Mouse (Mus musculus) heart, embryonic 15.5 days (tissue): ENCODE measurements around the gene Slc6a13. TPM values are rescaled to one million over a fixed set of nuclear protein-coding genes. Genes with fewer than 3 reads are reported as not detected.
A peak's percentile ranks its signal among the peaks of the same experiment; 100 is the strongest.

Experiments
- ATAC-seq: fragments of 200-750 bp; cut with Nextera tagmentation; replicated peaks from 2 replicates; pipeline ENCODE4 v1.8.0; 2017; ENCODE audit warnings: low read depth, moderate TSS enrichment; ENCODE audit not compliant: insufficient number of reproducible peaks, insufficient read depth, low FRiP score
- H3K27ac ChIP-seq: fragments of 300-500 bp; sonication (generic); 2 replicates; pipeline ENCODE4 v1.5.1; 2015; ENCODE audit warnings: mild to moderate bottlenecking, inconsistent platforms
- H3K27me3 ChIP-seq: fragments of 300-500 bp; sonication (generic); 2 replicates; pipeline ENCODE4 v1.6.1; 2015; ENCODE audit warnings: inconsistent platforms
- H3K36me3 ChIP-seq: fragments of 300-500 bp; sonication (generic); 2 replicates; pipeline ENCODE4 v1.6.1; 2015; ENCODE audit warnings: mild to moderate bottlenecking, inconsistent platforms
- H3K4me1 ChIP-seq: fragments of 300-500 bp; sonication (generic); replicated peaks from 2 replicates; pipeline ENCODE4 v1.6.1; 2015; ENCODE audit warnings: inconsistent platforms
- H3K4me2 ChIP-seq: fragments of 300-500 bp; sonication (generic); 2 replicates; pipeline ENCODE4 v1.6.1; 2015; ENCODE audit warnings: inconsistent platforms, mild to moderate bottlenecking, moderate library complexity
- H3K4me3 ChIP-seq: fragments of 300-500 bp; sonication (generic); 2 replicates; pipeline ENCODE4 v1.5.1; 2015; ENCODE audit warnings: mild to moderate bottlenecking, inconsistent platforms
- H3K9ac ChIP-seq: fragments of 300-500 bp; sonication (generic); 2 replicates; pipeline ENCODE4 v1.6.1; 2015; ENCODE audit warnings: mild to moderate bottlenecking, inconsistent platforms
- H3K9me3 ChIP-seq: fragments of 300-500 bp; sonication (generic); replicated peaks from 2 replicates; pipeline ENCODE4 v1.6.1; 2016; ENCODE audit warnings: inconsistent platforms
- WGBS: fragments of 180-500 bp; shearing (Covaris S2); methylation state at CpG from one replicate; pipeline ENCODE4 v1.1.7; 2015; ENCODE audit warnings: mixed read lengths; 5-methylcytosine and 5-hydroxymethylcytosine counted together
- polyA plus RNA-seq: library from polyadenylated mRNA; unstranded; fragments of >200 nt; fragmentation: Nextera tagmentation; extraction: Ambion mirVana; gene quantifications from 2 replicates; pipeline ENCODE4 v1.2.1, GENCODE M21; 2015

Slc6a13 gene
- polyA plus RNA-seq, 1 experiment from 2014 or later = 5.6 TPM

DNA sequence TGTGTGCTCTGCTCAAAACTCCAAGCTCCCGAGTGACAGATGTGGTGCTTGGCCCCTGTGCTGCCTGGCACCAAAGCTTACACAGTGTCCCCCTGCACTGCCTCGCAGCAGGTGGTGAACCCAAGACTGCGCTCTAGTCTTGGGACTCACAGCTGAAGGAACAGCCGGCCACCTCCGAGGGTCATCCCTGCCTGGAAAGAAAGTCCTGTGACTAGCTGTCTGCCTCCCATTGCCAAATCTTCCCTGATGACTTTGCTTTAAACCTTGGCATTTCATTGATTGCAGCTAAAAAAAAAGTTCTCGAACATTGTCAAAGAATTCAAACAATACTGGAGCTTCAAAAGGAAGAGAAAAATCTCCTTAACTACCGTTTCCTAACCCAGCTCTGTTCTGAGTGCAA lies 710 bp upstream of the Slc6a13 start:
- H3K4me3 ChIP-seq = no peak overlapping the region
- no peak overlapping the region for H3K27ac ChIP-seq
- H3K9ac ChIP-seq = no peak overlapping the region
- no peaks in the 10 kb centered on the region for H3K9me3 ChIP-seq
- WGBS = 51% methylated on average over 7 of the region's 7 CpGs
- H3K4me2 ChIP-seq = no peak overlapping the region
- H3K36me3 ChIP-seq = no peaks in the 10 kb centered on the region
- no peaks in the 10 kb centered on the region for H3K27me3 ChIP-seq
- peaks cover 12% of the 10 kb centered on the region for H3K4me1 ChIP-seq
- no peak for ATAC-seq

DNA sequence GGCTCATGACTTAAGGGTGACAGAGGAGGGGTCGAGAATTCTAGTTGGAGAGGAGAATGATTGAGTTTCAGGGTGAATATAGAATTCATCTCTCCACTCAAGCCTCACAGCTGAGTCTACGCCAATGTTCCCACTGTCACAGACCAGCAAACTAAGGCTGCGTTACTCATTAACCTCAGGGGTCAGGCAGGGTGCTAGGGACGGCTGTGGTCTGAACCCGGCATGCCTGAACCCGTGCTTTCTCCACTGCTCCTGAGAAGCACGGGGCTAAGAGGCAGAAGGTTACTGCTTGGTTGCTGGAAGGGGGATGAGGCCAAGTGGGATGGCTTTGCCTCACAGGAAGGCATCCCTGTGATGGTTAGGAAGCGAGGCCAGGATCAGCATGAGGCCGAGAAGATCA lies 477 bp downstream of the Slc6a13 start:
- Histone ChIP-seq H3K4me2 (peak overlapping the region; percentile 44), H3K4me3 (peak overlapping the region; percentile 22), H3K36me3 (no peaks in the 10 kb centered on the region), H3K4me1 (peaks cover 12% of the 10 kb centered on the region), H3K9ac (no peak overlapping the region), H3K9me3 (no peaks in the 10 kb centered on the region), H3K27ac (peak overlapping the region; percentile 44), H3K27me3 (no peaks in the 10 kb centered on the region)
- 38% methylated on average over 9 of the region's 9 CpGs for WGBS
- ATAC-seq = no peak

DNA sequence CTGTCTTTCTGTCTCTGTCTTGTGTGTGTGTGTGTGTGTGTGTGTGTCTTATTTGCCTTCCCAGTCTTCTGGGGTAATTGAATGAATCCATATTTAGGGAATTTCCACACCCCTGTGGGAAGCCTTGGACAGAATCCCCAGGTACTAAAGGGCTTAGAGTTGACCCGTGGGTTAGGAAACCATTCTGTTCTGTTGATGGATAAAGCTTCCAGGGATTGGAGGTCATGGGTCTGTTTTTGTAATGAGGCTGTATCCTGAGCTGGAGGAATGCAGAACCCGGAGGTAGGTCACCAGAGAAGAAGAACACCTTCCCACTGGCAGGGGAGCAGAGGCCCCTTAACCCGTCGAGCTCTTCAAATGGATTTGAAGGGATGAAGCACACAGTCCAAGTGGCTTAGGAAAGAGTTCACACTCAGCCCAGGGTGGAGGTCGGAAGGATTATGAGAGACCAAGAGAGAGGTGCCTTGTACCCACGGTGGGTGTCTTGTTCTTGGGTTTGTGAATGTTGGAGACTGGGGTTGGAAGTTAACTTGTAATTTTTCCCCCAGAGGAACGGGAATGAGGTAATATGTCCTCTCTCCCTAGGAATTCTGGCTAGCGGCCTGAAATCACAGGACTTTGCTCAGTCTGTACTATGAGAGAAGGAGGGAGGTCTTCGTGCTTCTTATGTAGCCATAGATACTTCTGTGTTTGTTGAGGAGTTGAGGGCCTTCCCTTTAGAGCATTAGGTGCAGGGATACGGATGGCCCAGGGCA lies 3.6 kb downstream of the Slc6a13 start:
- Histone ChIP-seq H3K9ac (no peak overlapping the region), H3K27me3 (no peaks in the 10 kb centered on the region), H3K4me2 (no peak overlapping the region), H3K4me3 (no peak overlapping the region), H3K36me3 (no peaks in the 10 kb centered on the region), H3K9me3 (no peaks in the 10 kb centered on the region), H3K27ac (no peak overlapping the region), H3K4me1 (peaks cover 12% of the 10 kb centered on the region)
- 71% methylated on average over 10 of the region's 10 CpGs for WGBS
- ATAC-seq = no peak

DNA sequence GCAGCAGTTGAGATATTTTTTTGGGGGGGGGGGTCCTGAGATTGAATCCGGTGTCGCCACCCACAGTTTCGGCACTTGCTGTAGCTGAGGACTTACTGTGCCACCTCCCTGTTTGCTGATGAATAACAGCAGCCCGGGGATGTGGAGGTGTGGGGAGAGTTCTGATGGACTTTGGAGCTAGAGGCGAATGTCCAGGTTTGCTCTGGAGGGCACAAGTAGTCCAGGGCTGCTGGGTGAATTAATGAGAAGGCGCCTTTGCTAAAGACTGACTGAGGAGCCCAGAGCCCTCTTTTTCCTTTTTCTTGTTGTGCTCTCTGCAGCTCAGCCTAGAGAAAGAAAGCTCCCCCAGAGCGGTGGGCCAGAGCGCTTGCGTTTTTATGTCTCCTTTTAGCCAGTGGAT lies 4.6 kb downstream of the Slc6a13 start:
- Histone ChIP-seq H3K36me3 (no peaks in the 10 kb centered on the region), H3K4me2 (no peak overlapping the region), H3K27me3 (no peaks in the 10 kb centered on the region), H3K27ac (no peak overlapping the region), H3K4me1 (peaks cover 10% of the 10 kb centered on the region), H3K9me3 (no peaks in the 10 kb centered on the region), H3K4me3 (no peak overlapping the region), H3K9ac (no peak overlapping the region)
- no peak for ATAC-seq
- 80% methylated on average over 9 of the region's 9 CpGs for WGBS

DNA sequence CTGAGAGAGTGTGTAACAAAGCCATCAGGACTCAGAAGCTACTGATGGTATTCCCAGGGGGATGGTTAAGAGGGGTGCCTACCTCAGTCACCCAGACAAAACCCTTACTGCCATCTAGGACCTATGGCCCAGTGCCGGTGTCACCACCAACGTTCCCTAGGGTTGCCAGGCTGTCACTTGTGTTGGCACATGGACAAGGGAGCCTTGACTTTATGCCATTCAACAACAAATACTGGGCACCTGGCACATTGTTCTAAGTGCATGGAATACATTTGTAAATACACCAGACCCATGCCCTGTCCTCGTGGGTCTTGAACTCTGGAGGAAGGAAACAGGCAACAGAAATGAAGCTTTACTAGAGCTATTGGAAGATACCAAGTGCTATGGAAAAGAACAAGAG lies 5.5 kb downstream of the Slc6a13 start:
- Histone ChIP-seq H3K4me1 (peaks cover 3% of the 10 kb centered on the region), H3K9me3 (no peaks in the 10 kb centered on the region), H3K27me3 (no peaks in the 10 kb centered on the region), H3K4me3 (no peak overlapping the region), H3K36me3 (no peaks in the 10 kb centered on the region), H3K4me2 (no peak overlapping the region), H3K9ac (no peak overlapping the region), H3K27ac (no peak overlapping the region)
- 81% methylated on average over 3 of the region's 3 CpGs for WGBS
- ATAC-seq = no peak

DNA sequence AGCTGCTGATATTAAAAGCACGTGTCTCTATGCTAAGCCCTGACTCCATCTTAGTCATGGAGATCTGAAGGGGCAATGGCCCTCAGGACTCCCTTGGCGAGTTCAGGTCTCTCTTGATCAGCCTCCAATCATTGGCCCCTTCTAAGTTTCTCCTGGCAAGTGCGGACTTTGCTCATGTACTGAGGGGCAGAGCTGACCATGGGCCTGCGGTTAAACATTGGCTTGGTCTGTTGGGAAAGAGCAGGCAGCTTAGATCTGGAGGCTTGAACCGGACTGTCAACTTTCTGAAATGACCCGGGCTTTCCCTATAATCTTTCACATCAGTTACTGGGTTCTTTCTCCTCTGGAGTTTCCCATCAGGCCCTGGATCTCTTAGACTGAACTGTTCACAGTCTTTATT lies 11.0 kb downstream of the Slc6a13 start:
- no peaks in the 10 kb centered on the region for H3K36me3 ChIP-seq
- no peaks in the 10 kb centered on the region for H3K27me3 ChIP-seq
- H3K4me1 ChIP-seq = no peaks in the 10 kb centered on the region
- ATAC-seq = no peak
- no peak overlapping the region for H3K4me3 ChIP-seq
- H3K27ac ChIP-seq = no peak overlapping the region
- H3K9ac ChIP-seq = no peak overlapping the region
- H3K9me3 ChIP-seq = no peaks in the 10 kb centered on the region
- H3K4me2 ChIP-seq = no peak overlapping the region
- 84% methylated on average over 6 of the region's 6 CpGs for WGBS

DNA sequence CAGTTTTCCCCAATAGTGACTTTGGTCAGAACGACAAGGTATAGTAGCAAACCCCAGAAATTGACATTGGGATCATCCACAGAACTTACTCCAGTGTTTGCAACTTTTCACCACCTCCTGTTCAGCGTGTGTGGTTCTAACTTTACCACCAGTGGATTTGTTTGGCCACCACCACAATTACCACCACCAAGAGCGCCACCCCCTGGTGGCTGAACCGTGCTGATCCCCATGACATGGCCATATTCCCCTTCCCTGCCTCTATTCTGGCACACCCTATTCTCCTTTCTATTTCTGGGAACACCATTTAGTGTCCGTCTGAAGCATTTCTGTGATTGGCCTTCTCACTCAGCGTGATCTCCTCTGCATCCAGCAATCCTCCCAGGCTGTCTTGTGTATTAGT lies 19.1 kb downstream of the Slc6a13 start:
- no peak overlapping the region for H3K9ac ChIP-seq
- no peak overlapping the region for H3K4me2 ChIP-seq
- no peak overlapping the region for H3K4me3 ChIP-seq
- ATAC-seq = no peak
- 61% methylated on average over 6 of the region's 6 CpGs for WGBS
- H3K9me3 ChIP-seq = no peaks in the 10 kb centered on the region
- no peak overlapping the region for H3K27ac ChIP-seq
- no peaks in the 10 kb centered on the region for H3K4me1 ChIP-seq
- no peaks in the 10 kb centered on the region for H3K27me3 ChIP-seq
- no peaks in the 10 kb centered on the region for H3K36me3 ChIP-seq

DNA sequence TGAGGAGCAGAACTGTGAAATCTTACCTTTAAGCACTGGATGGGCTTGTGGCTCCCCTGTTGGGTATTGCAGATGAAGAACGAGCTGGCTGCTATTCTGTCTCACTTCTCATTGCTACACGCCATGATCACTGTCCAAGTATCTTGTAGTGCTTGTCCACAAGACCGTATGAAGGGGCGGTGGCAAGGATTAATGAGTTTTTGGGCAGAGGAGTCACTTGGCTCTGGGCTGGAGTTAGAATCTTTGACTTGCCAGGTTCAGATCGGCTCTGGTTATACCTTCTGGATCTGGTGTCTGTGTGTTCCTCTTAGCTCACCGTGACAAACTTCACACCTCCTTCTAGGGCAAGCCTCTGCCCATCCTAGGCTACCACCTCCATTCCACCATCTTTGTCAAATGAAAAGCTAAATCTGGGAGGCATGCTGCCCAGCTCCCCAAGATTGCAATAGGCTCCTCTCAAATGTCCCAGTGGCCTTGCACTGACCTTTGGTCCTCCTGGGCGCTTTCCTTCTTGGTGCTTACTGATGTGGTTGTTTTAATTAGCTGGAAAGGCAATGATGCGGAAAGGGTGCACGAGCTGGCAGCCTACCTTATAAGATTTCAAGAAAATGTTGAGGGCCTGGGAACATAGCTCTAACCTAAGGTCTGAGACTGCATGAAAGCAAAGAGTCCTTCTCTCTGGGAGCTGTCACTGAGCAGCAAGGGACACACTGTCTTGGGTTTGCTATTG lies 22.5 kb downstream of the Slc6a13 start:
- H3K4me2 ChIP-seq = no peak overlapping the region

DNA sequence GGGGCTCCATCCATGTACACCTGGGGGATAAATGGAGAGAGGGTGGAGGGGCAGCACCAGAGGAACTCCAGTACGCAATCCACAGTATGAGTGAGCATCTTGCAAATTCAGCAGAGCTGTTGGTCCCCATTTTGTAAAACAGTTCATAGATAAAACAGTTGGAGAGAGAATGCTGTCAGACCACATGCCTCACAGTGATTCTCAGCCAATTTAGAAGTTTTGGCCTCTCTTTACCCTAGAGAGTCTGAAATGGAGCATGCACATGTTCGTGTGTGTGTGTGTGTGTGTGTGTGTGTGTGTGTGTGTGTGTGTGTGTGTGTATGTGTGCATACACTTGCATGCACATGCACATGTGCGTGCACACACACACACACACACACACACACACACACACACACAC lies 25.3 kb downstream of the Slc6a13 start:
- Histone ChIP-seq H3K4me3 (no peak overlapping the region), H3K9me3 (no peaks in the 10 kb centered on the region), H3K9ac (no peak overlapping the region), H3K27me3 (no peaks in the 10 kb centered on the region), H3K4me2 (no peak overlapping the region), H3K27ac (no peak overlapping the region), H3K4me1 (peaks cover 15% of the 10 kb centered on the region), H3K36me3 (no peaks in the 10 kb centered on the region)
- ATAC-seq = no peak
- 76% methylated on average over 3 of the region's 3 CpGs for WGBS

More for the DNA sequence above, 22.5 kb downstream of the Slc6a13 start:
- no peak overlapping the region for H3K9ac ChIP-seq
- H3K4me3 ChIP-seq = no peak overlapping the region
- 84% methylated on average over 9 of the region's 9 CpGs for WGBS
- no peak for ATAC-seq
- peaks cover 15% of the 10 kb centered on the region for H3K4me1 ChIP-seq
- no peak overlapping the region for H3K27ac ChIP-seq
- no peaks in the 10 kb centered on the region for H3K27me3 ChIP-seq
- no peaks in the 10 kb centered on the region for H3K9me3 ChIP-seq
- no peaks in the 10 kb centered on the region for H3K36me3 ChIP-seq

DNA sequence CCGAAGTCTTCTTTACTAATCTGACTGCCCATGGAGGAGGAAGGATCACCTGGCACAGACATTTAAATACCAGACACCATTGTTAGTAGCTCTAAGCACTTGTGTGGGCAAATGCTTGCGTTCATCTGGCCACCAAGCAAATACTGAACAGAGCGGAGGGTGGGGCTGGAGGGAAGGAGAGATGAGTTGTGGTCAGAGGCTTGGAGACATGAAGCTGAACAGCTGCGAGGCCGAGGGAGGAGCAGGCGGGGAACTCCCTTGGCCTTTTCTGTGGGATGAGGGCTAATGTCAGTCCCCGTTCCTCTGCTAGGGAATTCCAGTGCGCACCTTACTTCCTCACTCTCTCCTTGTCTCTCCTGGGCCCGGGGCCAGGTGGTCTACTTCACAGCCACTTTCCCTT lies 25.7 kb downstream of the Slc6a13 start:
- Histone ChIP-seq H3K9ac (no peak overlapping the region), H3K9me3 (no peaks in the 10 kb centered on the region), H3K27ac (no peak overlapping the region), H3K27me3 (no peaks in the 10 kb centered on the region), H3K36me3 (no peaks in the 10 kb centered on the region), H3K4me1 (peaks cover 15% of the 10 kb centered on the region), H3K4me2 (no peak overlapping the region), H3K4me3 (no peak overlapping the region)
- no peak for ATAC-seq
- WGBS = 68% methylated on average over 9 of the region's 9 CpGs

DNA sequence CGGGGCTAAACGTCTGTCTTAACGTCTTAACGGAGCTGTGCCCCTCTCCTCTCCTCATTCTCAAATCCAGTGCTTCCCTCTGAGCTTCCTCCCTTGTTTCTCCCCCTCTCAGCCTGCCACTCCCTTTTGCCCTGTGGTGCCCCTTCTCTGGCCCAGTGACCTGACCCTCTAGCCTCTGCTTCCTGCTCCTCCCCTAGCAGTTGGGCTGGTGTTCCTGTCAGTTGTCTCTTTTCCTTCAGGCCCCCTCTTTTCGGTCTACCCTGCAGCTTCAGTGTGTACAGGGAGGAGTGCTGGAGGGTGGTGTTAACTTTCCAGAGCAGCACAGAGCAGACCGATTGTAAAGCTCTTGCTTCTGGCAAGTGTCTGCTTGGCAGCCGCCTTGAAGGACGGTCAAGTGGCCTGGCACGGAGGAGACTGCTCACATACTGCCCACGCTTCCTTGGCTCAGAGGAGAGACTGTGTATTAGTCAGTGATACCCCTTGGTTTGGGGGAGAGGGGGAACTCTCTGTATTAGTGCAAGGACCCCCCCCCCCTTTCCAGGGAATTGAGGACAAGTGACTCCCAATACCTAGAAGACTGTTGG lies 26.6 kb downstream of the Slc6a13 start:
- H3K36me3 ChIP-seq = no peaks in the 10 kb centered on the region
- peak overlapping the region; percentile 11; the same call in 1 of the 2 replicates for H3K27ac ChIP-seq
- H3K9ac ChIP-seq = no peak overlapping the region
- no peaks in the 10 kb centered on the region for H3K9me3 ChIP-seq
- no peak overlapping the region for H3K4me3 ChIP-seq
- H3K4me2 ChIP-seq = no peak overlapping the region
- ATAC-seq = 0 out of 2 replicates have a peak, but pooled peaks have one; percentile 21
- H3K27me3 ChIP-seq = no peaks in the 10 kb centered on the region
- H3K4me1 ChIP-seq = peaks cover 15% of the 10 kb centered on the region
- 34% methylated on average over 10 of the region's 10 CpGs for WGBS
